Mouse (Mus musculus) stomach, postnatal 0 days (tissue): ENCODE results near the gene Pgp.

ENCODE experiments used
- CTCF ChIP-seq: IDR thresholded peaks from 2 replicates; pipeline ENCODE4 v1.5.1; 2016; ENCODE audit warnings: antibody characterized with exemption, low read depth, mild to moderate bottlenecking, moderate library complexity
- EP300 ChIP-seq: optimal IDR thresholded peaks from 2 replicates; pipeline ENCODE3; 2016; ENCODE audit warnings: antibody characterized with exemption

- no peak for TF ChIP-seq CTCF
- TF ChIP-seq EP300, result no peak
These were observed 26.8 kb upstream of the Pgp start for GRCm38 (mm10) chr17:24443409-24443808.
